Mouse (Mus musculus) urinary bladder, postnatal 14 days (tissue): ENCODE results near the gene Epha4.

Source experiments
- DNase-seq: peaks from one replicate; pipeline ENCODE4 v3.0.0; 2021; ENCODE audit warnings: low spot score

Gene Epha4

GRCm38 (mm10) chr1:77484766-77485596 is 29.9 kb downstream of the Epha4 start:
- no peak for DNase-seq

- no peak for DNase-seq
Observed at GRCm38 (mm10) chr1:77475808-77476413, 39.0 kb downstream of the Epha4 start.

- no peak for DNase-seq
Observed at GRCm38 (mm10) chr1:77473446-77474376, 41.2 kb downstream of the Epha4 start.

GRCm38 (mm10) chr1:77472566-77472965 is 42.3 kb downstream of the Epha4 start:
- no peak for DNase-seq

- no peak for DNase-seq
Observed at GRCm38 (mm10) chr1:77471447-77471846, 43.4 kb downstream of the Epha4 start.

GRCm38 (mm10) chr1:77471037-77471436 is 43.9 kb downstream of the Epha4 start:
- no peak for DNase-seq

GRCm38 (mm10) chr1:77468717-77469314 is 46.1 kb downstream of the Epha4 start:
- DNase-seq = no peak

- DNase-seq = no peak
Observed at GRCm38 (mm10) chr1:77465524-77465923, 49.4 kb downstream of the Epha4 start.

- no peak for DNase-seq
Observed at GRCm38 (mm10) chr1:77464108-77464507, 50.8 kb downstream of the Epha4 start.

- peak; percentile 36 for DNase-seq
Observed at GRCm38 (mm10) chr1:77461877-77462615, 52.8 kb downstream of the Epha4 start.

GRCm38 (mm10) chr1:77460831-77461629 is 53.9 kb downstream of the Epha4 start:
- peak; percentile 14 for DNase-seq

- no peak for DNase-seq
Observed at GRCm38 (mm10) chr1:77458751-77459385, 56.0 kb downstream of the Epha4 start.

- DNase-seq = no peak
Observed at GRCm38 (mm10) chr1:77457446-77457800, 57.5 kb downstream of the Epha4 start.

GRCm38 (mm10) chr1:77456695-77457445 is 58.0 kb downstream of the Epha4 start:
- DNase-seq = no peak

- DNase-seq = no peak
Observed at GRCm38 (mm10) chr1:77453811-77454210, 61.1 kb downstream of the Epha4 start.

GRCm38 (mm10) chr1:77452721-77453120 is 62.2 kb downstream of the Epha4 start:
- no peak for DNase-seq

GRCm38 (mm10) chr1:77451541-77451940 is 63.3 kb downstream of the Epha4 start:
- DNase-seq = no peak

GRCm38 (mm10) chr1:77450201-77450600 is 64.7 kb downstream of the Epha4 start:
- no peak for DNase-seq

GRCm38 (mm10) chr1:77447061-77447614 is 67.8 kb downstream of the Epha4 start:
- DNase-seq = no peak
